Mouse (Mus musculus): Measurements from ENCODE around the gene Mmp13. TPM values are rescaled to one million over a fixed set of nuclear protein-coding genes. Genes with fewer than 3 reads are reported as not detected.

Mmp13 gene
- total RNA-seq (2023) = not detected in 4 replicates

DNA sequence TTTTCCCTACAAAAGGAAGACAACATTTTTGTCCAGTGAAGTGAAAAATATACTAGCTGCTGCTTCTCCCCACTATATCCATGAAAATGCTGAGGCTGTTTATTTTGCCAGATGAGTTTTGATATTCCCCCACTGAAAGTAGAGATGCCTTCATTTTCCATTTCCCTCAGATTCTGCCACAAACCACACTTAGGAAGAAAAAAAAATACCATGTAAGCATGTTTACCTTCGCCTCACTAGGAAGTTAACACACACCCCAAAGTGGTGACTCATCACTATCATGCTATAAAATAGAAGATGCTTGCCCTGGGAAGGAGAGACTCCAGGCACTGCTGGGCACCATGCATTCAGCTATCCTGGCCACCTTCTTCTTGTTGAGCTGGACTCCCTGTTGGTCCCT is at the start of gene Mmp13:
Mmp13 (plus strand) TSS at position 301 of the 400 bp plus-strand sequence.

Other genes starting within 250 kb of the Mmp13 start
- 7.2 to 10.2 TPM (median 7.5 TPM) in 4 replicates for gene Dync2h1, start 88.1 kb upstream of the Mmp13 start, total RNA-seq (2023)
- gene Dcun1d5, start 88.0 kb upstream of the Mmp13 start, total RNA-seq (2023) = 73.1 to 87.4 TPM (median 77.5 TPM) in 4 replicates
- 0.41 to 1.5 TPM in 2 of 4 replicates, not detected in the others for gene Mmp12, start 71.9 kb downstream of the Mmp13 start, total RNA-seq (2023)
- gene Mmp1b, start 115.5 kb downstream of the Mmp13 start, total RNA-seq (2023) = not detected in 4 replicates
- not detected in 4 replicates for gene Mmp3, start 173.3 kb downstream of the Mmp13 start, total RNA-seq (2023)
- gene Mmp10, start 229.8 kb downstream of the Mmp13 start, total RNA-seq (2023) = not detected in 4 replicates